Mouse (Mus musculus) hematopoietic stem cell, adult 5-6 weeks (primary cell): ENCODE data around the gene Mrs2. TPM values are rescaled to one million over a fixed set of nuclear protein-coding genes. Genes with fewer than 3 reads are reported as not detected.
A peak's percentile ranks its signal among the peaks of the same experiment; 100 is the strongest.

Source experiments
- ATAC-seq, 2 experiments: fragments of 125-278 bp in 1 of 2; replicated peaks in 1 of 2; 2 replicates each; pipeline ENCODE4 v1.8.0; 2016 to 2017; ENCODE audit warnings: inconsistent platforms in 2 of 2, mild to moderate bottlenecking in 2 of 2, moderate number of reproducible peaks in 2 of 2, low read depth in 1 of 2, moderate TSS enrichment in 1 of 2; ENCODE audit not compliant: low FRiP score in 2 of 2, poor library complexity in 2 of 2, severe bottlenecking in 2 of 2, insufficient read depth in 1 of 2, low TSS enrichment in 1 of 2
- total RNA-seq: library from RNA; stranded (forward); fragments of 172-1452, 232-1000 nt; gene quantifications from 2 replicates; pipeline ENCODE4 v1.2.3, GENCODE M21; 2017

Gene Mrs2
- total RNA-seq = 8.3 and 14.2 TPM in 2 replicates

DNA sequence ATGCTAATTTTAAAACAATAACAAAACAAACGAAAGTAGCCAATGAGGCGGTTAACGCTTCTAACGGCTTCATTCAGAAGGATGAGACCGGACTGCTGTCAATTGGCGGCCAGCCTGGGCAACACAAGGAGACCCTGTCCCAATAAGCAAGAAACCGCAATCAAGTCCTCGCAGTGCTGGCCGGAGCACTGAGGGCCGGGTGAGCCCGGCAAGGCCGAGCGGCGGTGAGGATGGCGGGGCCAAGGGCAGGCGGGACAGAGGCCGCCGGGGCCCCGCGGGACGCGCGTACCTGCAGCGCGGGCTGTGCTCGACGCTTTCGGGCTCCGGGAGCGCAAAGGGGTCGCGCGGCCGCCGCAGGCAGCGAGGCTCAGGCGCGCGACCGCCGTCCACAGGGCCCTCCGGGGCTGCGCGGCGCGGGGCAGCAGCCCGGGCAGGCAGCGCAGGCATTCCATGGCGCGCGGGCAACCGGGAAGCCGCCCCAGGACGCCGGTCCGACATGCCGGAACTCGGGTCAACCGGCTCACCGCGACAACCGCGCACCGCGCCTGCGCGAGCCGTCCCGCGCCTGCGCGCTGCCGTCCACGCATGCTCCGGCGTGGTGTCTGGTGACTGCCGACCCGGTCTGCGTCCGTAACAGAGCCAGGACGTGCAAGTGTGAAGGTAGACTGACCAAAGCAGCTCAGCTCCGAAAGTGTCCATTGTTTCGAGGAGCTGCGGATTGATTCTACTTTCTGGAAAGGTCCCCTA is at the start of gene Mrs2:
Gene Mrs2 (minus strand): TSS at position 587 of the 747 bp plus-strand sequence.
- ATAC-seq = peak; percentile 67 to 79

DNA sequence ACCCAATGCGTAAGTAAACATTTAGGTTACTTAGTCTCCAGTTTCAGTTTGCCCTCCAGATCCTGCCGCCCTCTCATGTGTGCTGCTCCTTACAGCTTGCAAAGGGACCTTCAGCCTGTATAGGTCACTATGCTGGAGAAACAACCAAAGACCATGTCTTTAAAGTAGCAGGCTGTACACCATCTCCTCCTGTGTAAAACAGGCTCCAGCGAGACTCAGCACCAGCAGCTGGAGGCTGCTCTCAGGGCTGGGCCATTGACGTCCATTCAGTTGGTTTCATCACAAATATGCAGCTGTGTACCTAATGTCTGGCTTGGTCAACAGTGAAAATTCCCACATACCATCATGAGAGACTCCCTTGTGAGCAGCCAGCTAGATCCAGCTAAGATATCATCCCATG is 49.6 kb upstream of the Mrs2 start:
- no peak for ATAC-seq

- ATAC-seq = no peak
These were observed 47.0 kb upstream of the Mrs2 start for GRCm38 (mm10) chr13:25067183-25067582.

DNA sequence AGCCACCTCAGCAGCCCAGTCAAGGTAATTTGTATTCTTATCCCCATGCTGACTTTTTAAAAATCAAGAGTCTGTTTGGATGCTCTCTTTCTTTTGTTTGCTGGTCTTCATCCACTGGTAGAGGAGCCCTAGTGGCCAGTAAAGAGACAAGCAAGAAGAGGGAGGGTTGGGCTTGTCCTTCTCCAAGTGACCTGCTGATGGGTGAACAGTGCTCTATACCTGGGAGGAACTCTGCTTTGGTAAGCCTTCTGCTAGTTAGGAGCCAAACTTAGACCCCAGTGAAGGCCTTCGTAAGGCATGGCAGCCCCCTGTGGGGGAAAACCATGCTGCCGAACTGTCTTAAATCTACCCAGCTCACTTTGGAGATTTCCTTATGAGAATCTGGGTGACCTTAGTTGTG is 46.5 kb upstream of the Mrs2 start:
- ATAC-seq = no peak

- ATAC-seq = peak; percentile 18 to 55; a peak in 2 of 4 replicates
These were observed 35.9 kb upstream of the Mrs2 start, which contains the start of gene Dcdc2a for GRCm38 (mm10) chr13:25055873-25056667. Gene Dcdc2a (plus strand): TSS chr13:25056004.

- ATAC-seq = peak; percentile 59 to 66
These were observed 35.0 kb upstream of the Mrs2 start for GRCm38 (mm10) chr13:25055111-25055554.

- ATAC-seq = no peak
These were observed 32.5 kb upstream of the Mrs2 start for GRCm38 (mm10) chr13:25052671-25053070.

GRCm38 (mm10) chr13:25039488-25039887 is 19.3 kb upstream of the Mrs2 start:
- ATAC-seq = no peak

DNA sequence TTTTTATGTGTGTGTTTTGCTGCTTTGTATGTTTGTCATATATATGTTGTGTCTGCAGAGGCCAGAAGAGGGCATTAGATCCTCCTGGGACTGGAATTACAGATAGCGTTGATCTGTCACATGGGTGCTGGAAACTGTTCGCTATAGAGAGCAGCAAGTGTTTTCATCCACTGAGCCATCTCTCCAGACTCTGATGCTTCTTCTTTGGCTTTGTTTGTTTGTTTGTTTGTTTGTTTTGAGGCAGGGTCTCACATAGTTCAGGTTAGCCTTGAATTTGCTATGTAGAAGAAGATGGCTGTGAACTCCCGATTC is 6.9 kb upstream of the Mrs2 start:
- ATAC-seq = no peak

DNA sequence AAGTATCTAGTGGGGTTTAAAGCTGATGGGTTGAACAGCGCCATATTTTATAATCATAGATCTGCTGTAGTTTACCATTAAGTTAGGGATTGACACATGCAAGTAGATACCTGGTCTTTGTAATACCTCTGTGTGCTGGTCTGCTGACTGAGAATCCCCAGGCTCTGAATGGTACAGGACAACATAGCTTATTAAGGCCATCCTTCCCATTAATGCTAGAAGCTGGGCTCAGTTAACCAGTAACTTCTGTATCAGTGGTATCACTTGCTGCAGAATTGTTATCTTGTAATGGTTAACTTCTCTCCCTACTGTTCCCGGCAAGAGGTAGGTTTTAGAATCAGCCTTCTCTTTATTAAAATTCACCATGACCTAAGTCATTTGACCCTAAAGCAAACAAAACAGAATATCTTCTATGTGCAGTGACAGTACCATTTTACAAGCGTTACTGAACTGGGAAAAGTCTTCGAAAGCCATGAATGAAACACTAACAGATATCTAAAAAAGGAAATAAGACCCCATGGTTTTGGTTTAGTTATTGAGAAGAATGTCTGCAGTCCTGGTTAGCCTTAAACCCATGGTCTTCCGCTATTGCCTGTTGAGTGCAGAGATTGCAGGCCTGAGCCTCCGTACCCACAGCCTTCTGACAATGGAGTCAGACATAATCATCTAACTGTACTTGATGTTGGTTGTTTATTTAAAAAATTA is 6.4 kb upstream of the Mrs2 start:
- ATAC-seq = no peak

DNA sequence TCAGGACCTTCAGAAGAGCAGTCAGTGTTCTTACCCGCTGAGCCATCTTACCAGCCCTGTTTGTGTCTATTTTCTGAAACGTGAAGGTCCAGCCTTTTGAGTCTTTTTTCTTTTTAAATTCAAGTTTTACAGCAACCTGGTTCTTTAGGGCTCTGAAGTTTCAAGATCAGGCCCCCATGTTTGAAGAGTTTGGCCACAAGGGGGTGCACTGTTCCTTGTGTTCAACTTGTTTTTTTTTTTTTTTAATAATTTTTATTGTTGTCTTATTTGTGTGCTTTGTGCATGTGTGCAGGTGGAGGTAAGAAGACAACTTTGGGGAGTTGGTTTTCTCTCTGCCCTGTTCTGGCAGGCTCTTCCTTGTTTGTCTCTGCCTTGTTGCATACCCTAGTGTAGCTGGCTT is 4.5 kb upstream of the Mrs2 start:
- no peak for ATAC-seq

DNA sequence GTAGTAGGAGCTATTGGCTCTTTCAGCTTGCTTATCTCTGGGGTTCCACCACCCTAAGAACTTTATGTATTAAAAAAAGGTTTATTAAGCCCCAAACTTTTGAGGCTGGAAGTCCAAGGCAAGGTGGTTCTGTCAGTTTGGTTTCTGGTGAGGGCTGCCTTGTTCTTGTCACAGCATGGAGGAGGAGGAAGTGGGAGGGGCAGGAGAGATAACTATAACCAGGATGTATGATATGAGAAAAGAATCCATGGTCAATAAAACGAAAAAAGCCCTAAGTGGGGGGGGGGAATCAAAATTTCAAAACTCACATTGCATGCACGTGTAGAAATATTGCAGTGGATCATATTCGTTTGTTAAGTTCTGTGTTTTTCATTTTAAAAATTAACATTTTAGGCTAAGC is 3.0 kb upstream of the Mrs2 start:
- no peak for ATAC-seq

DNA sequence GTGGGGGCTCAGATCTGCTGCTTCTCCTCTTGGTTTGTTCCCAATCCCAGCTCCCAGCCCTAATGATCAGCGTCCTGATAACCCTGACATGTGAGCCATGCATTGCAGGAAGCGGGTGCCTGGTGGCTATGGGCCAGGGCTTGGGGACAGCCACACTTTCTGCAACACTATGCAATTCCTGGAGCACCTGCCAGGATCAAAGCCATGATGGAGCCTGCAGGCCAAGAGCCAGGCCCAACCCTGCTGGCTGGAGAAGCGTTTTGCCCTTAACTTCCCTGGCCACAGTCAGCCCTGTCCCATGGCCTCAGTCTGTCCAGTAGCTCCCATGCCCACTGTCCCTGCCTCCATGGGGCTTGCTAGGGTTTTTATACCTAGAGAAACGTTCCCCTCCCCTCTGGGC is 2.2 kb upstream of the Mrs2 start:
- ATAC-seq = no peak

GRCm38 (mm10) chr13:25020540-25020892 is 337 bp upstream of the Mrs2 start:
- ATAC-seq = 0 out of 4 replicates have a peak, but pooled peaks have one; percentile 6 to 23

DNA sequence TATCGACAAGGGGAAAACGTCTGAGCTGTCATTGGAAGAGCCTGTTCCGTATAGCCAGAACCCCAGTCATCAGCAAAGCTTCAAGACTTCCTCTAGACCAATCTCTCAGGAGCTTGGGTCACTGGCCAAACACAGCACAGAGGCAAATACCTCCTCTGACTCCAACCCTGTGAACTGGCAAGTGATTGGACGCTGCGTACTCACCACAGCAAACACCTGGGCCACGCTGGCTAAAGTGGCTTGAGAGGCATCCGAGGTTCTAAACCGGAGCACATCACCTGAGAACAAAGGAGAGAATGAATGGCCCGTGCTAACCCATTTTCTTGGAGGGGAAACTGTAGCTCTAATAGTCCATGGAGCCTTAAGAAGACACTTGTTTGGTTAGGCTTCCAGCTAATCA is 1.9 kb downstream of the Mrs2 start:
- no peak for ATAC-seq

GRCm38 (mm10) chr13:25007115-25007514 is 13.1 kb downstream of the Mrs2 start:
- 0 out of 4 replicates have a peak, but pooled peaks of 1 of the 2 experiments have one; percentile 39 for ATAC-seq

DNA sequence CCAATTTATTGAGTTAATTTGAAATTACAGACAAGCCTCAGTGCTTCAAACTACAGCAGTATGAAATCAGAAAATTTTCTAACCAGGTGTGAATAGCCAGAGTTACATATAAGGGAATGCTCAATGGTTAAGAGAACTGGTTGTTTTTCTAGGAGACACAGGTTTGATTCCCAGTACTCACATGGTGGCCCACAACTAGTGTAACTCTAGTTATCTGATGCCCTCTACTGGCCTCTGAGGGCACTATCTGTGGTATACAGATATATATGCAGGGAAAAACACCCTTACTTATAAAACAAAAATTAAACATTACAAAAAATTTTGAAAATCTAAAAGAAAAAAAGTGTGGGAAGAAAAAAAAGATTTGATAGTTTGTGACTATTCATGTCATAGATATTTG is 17.2 kb downstream of the Mrs2 start:
- ATAC-seq = no peak

GRCm38 (mm10) chr13:24999538-24999937 is 20.6 kb downstream of the Mrs2 start:
- ATAC-seq = no peak
